Mouse (Mus musculus) induced T-regulatory cell, adult 2 months (primary cell): ENCODE measurements around the gene Vsig10.

ENCODE experiments used
- DNase-seq: peaks from one replicate; pipeline ENCODE4 v3.0.0-alpha.2; 2012; ENCODE audit warnings: low read depth

The Vsig10 gene

DNA sequence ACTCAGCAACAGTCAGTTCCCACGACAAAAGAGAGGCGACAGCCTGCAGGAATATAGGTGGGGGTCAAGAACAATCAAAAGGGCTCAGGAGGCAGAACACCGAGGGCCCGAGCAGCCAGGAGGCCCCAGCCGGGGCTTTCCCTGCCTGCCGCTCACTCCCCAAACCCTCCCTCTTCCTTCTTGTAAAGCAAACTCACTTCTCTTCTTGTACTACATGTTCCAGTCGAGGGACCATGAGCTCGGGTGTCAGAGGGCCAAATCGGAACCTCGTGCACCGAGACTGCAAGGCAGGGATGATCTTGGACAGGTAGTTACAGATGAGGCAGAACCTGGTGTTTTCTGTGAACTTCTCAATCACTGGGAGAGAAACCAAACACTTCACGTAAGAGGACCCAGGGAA lies 64.3 kb downstream of the Vsig10 start:
- DNase-seq: no peak

- peak; percentile 83 for DNase-seq
Observed at GRCm38 (mm10) chr5:117388296-117388751, 69.4 kb downstream of the Vsig10 start.

DNA sequence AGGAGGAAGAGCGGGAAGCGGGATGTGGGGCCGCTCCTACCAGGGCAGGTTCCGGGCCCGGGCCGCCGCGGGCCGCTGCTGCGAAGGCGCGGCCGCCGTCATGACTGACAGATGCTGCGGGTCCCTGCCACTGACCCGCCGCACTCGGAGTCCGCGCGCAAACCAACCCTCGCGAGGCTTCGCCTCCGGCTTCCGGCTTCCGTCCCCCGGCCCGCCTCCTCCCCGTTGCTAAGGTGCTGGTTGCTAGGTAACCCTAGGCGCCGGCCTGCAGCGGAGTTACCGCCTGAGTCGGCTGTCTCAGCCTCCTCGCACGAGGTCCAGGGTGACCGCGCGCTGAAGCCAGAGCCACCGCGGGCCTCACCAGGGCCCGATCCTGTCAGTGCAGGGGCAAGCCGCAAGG lies 70.0 kb downstream of the Vsig10 start, which contains the start of gene Rfc5:
TSS of gene Rfc5 (minus strand) at position 171 of the 400 bp plus-strand sequence.
- peak; percentile 95 for DNase-seq

DNA sequence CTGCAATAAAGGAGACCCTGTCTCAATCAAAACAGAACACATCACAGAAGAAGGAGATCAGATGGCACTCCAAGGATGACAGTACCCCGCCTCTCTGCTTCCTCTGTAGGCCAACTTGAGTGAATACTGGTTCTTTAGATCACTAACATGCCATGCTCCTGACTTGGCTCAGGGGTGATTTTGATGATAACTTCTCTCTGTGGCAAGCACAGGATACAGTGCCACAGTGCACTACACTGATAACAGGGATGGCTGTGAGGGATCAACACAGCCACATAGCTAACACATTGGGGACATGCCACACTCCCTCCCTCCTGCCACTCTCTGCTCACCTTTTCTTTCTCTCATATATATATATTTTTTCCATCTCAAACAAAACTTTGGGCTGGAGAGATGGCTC lies 72.0 kb downstream of the Vsig10 start:
- DNase-seq: no peak

DNA sequence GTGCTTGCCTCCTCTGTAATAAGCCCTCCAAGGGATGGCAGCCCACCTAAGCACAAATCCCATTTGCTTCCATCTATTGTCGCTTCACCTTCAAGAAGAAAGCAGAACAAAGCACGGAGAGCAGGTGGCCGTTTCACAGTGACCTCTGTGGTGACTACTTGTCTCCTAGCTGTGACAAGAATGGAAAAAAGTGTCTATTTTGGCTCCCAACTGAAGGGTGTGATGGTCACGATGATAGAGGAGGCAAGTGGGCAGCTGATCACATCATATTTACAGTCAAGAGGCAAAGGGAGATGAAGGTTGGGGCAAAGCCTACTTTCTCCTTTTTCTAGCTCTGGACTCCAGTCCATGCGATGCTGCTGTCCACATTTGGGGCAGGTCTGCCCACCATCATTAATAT lies 77.0 kb downstream of the Vsig10 start:
- no peak for DNase-seq

GRCm38 (mm10) chr5:117396596-117397014 lies 77.7 kb downstream of the Vsig10 start:
- no peak for DNase-seq

- DNase-seq: no peak
Observed at GRCm38 (mm10) chr5:117397371-117397770, 78.5 kb downstream of the Vsig10 start.

DNA sequence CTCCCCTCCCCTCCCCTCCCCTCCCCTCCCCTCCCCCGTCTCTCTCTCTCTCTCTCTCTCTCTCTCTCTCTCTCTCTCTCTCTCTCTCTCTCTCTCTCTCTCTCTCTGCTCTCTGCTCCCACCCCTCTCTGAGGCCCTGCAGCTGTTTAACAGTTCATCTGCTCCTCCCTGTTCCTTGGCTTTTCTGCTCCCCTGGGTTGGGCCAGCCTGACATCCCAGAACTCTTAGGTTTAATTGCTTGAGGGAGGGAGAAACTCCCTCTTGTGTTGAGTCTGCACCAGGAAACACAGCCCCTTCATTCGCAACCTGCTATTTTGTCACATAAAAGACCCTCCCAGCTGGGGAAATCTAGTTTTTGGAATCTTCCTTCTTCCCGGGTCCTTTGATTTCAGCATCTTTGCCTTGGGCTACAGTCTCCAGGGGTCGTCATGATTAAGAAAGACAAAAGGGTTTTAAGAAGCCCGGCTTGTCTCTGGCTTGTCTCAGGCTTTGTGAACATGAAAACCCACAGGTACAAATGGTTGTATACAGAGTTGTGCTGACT lies 79.2 kb downstream of the Vsig10 start:
- DNase-seq: no peak

DNA sequence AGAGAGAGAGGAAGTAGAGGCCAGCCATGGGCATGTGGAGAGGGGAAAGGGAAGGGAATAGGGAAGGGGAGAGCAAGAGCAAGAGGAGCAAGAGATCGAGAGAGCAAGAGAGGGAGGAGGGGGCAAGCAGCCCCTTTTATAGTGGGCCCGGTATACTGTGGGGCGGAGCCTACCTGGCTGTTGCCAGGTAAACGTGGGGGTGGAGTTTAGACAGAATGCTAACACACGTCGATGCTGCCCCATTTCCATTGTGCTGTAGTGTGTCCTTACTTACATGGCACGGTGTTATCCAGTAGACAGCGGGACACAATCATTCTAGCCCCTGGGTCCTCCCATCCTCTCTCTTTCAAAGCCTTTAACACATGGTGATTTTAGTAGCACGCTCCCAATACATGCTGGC lies 80.4 kb downstream of the Vsig10 start:
- DNase-seq: no peak

- no peak for DNase-seq
Observed at GRCm38 (mm10) chr5:117403609-117404008, 84.7 kb downstream of the Vsig10 start.
